Mouse (Mus musculus) thymus, postnatal 0 days (tissue): Measurements from ENCODE around the gene Tcte1. TPM values are rescaled to one million over a fixed set of nuclear protein-coding genes. Genes with fewer than 3 reads are reported as not detected.

Experiments
- DNase-seq: peaks from one replicate; pipeline ENCODE4 v3.0.0-alpha.2; 2015; ENCODE audit warnings: low spot score
- polyA plus RNA-seq: library from polyadenylated mRNA; unstranded; fragments of >200 nt; fragmentation: Nextera tagmentation; extraction: Ambion mirVana; gene quantifications from 2 replicates; pipeline ENCODE4 v1.2.1, GENCODE M21; 2015

The Tcte1 gene
- 1.3 and 3.0 TPM in 2 replicates for polyA plus RNA-seq

DNA sequence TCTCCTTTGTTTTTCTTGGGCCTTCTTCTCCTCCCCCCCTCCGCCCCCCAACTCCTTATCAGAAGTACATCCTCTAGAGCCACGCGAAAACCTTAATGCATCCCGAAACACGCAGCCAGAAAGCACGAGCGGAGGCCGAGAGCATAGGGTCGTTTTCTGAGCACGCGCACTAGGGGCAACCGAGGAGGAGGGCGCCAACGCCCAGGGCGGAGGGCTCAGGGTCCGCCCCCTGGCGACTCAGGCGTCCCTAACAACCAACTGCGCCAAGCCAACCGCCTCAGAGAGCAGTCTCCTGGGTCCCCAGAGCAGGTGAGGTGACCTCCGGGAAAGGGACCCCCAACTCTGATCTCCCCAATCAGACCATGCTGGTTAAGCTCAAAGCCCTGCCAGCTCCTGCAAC lies at the start of gene Tcte1:
Gene Tcte1, plus strand, starts transcription at position 172 of the 400 bp plus-strand sequence.
- peak; percentile 69 for DNase-seq

- no peak for DNase-seq
These were observed 49.6 kb upstream of the Tcte1 start for GRCm38 (mm10) chr17:45473667-45474066.

GRCm38 (mm10) chr17:45474146-45474545 lies 49.1 kb upstream of the Tcte1 start:
- DNase-seq = no peak

- DNase-seq = peak; percentile 73
These were observed 48.4 kb upstream of the Tcte1 start, which contains the start of gene Spats1 for GRCm38 (mm10) chr17:45474669-45475465. Gene Spats1 (minus strand): TSS chr17:45475415.

GRCm38 (mm10) chr17:45478234-45478825 lies 44.9 kb upstream of the Tcte1 start:
- peak; percentile 86 for DNase-seq

GRCm38 (mm10) chr17:45480429-45480828 lies 42.8 kb upstream of the Tcte1 start:
- DNase-seq = peak; percentile 68

- DNase-seq = no peak
These were observed 37.7 kb upstream of the Tcte1 start for GRCm38 (mm10) chr17:45485581-45485980.

DNA sequence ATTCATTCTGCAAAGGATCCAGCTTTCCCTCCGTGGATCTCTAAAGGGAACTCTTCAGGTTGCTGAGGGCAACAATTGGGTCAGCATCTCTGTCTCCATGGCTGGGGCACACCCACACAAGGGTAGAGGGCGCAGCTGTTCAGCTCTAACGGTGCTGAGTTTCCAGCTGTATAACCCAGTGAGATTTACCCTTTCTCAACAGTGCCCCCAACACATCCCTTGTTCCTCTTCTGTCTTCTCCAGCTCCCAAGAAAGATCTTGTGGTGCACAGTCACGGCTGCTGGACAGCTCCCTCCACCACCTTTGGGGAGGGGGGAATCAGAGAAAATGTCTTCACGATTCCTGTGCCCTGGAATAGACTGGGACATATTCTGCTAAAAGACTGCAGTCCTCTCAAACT lies 36.0 kb upstream of the Tcte1 start:
- peak; percentile 90 for DNase-seq

GRCm38 (mm10) chr17:45488321-45489254 lies 34.6 kb upstream of the Tcte1 start:
- peak; percentile 97 for DNase-seq

- DNase-seq = no peak
These were observed 33.5 kb upstream of the Tcte1 start for GRCm38 (mm10) chr17:45489736-45490135.

GRCm38 (mm10) chr17:45490532-45491154 lies 32.6 kb upstream of the Tcte1 start:
- no peak for DNase-seq

GRCm38 (mm10) chr17:45495398-45495797 lies 27.8 kb upstream of the Tcte1 start:
- no peak for DNase-seq

DNA sequence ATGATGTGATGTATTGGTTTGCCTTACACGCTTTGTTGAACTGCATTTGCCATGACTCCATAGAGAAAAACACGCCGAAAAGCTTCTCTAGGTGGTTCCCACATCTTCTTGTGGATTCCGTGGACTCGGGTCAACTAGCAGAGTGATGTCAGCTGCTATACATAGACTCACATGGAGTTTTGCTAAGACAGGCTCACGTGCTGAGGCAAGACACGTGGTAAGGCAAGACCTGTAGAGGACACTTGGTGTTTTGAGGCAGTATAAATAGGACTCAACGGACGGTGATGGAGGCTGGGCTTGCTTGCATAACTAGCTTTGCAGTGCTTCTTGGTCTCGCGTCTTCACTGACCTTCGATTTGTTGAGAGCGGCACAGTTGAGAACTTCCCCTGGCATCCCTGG lies 24.8 kb upstream of the Tcte1 start:
- no peak for DNase-seq

DNA sequence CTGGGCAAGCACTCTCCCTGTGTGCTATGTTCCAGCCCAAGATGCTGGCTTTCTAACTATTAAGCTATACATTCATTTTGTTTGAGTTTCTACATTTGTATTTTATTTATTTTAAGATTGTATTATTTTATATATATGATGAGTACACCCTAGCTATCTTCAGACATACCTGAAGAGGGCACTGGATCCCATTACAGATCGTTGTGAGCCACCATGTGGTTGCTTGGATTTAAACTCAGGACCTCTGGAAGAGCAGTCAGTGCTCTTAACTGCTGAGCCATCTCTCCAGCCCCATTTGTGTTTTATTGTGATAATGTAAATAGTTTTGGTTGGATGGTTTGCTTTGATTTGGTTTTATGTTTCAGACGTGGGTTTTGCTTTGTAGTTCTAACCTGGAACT lies 23.7 kb upstream of the Tcte1 start:
- DNase-seq = no peak

GRCm38 (mm10) chr17:45500981-45501380 lies 22.3 kb upstream of the Tcte1 start:
- no peak for DNase-seq

- DNase-seq = peak; percentile 53
These were observed 20.9 kb upstream of the Tcte1 start for GRCm38 (mm10) chr17:45502324-45502723.

GRCm38 (mm10) chr17:45503301-45503973 lies 19.8 kb upstream of the Tcte1 start:
- DNase-seq = no peak

- DNase-seq = no peak
These were observed 17.2 kb upstream of the Tcte1 start for GRCm38 (mm10) chr17:45505941-45506465.

GRCm38 (mm10) chr17:45506700-45507189 lies 16.5 kb upstream of the Tcte1 start, which contains the start of gene Aars2:
Gene Aars2 (plus strand): TSS chr17:45506841.
- peak; percentile 97 for DNase-seq

GRCm38 (mm10) chr17:45510871-45511270 lies 12.4 kb upstream of the Tcte1 start:
- no peak for DNase-seq
